Mouse (Mus musculus) erythroblast, embryonic 14.5 days (primary cell): ENCODE data around the gene Kifc3.

Source experiments
- GATA1 ChIP-seq: IDR thresholded peaks from 2 replicates; pipeline ENCODE4 v1.6.1; 2012; ENCODE audit warnings: low read length, inconsistent platforms, mixed read lengths
- TAL1 ChIP-seq: IDR thresholded peaks from 3 replicates; pipeline ENCODE4 v1.6.1; 2012; ENCODE audit warnings: low read length, inconsistent platforms, mixed read lengths

DNA sequence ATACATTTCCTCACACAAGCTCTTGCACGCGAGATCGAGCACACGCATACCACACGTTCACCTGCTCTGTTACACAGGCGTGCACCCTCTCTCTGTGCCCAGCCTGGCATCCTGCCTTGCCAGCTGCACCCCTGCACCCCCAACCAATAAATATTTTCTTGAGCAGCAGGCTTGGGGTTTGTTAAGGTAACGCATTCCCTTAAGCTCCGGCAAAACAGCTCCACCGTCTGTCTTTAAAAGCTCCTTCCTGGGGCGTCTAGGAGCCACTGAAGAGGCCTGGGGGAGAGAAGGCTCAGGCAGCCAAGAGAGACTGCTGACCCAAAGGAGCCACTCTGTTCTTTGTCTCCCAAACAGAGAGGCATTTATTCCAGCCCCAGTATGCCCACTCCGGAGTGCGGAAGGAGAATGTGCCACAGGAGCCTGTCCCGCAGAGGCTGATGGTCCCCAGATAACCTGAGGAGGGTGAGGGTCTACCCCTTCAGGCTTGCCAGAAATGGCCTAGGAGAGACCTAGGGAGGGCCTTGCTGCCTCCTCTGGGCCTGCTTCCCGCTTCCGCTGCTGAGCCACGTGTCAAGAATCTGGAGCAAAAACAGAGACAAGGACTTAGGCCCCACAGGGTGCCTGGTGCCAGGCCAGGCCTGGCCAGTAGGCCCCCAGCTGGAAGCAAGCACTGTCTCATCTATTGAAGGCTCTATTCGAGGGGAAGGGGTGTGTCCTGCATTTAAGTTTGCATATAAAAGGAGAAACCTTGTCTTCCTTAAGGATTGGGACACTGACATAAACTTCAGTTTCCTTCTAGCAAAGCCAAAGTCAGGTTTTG is 59.4 kb downstream of the Kifc3 start:
- TF ChIP-seq GATA1, result no peak
- no peak for TF ChIP-seq TAL1
